Mouse (Mus musculus) brain, embryonic 14.5 days (tissue): ENCODE data around the gene Cdhr5. TPM values are rescaled to one million over a fixed set of nuclear protein-coding genes. Genes with fewer than 3 reads are reported as not detected.
A peak's percentile ranks its signal among the peaks of the same experiment; 100 is the strongest.

ENCODE experiments used
- DNase-seq: peaks from one replicate; pipeline ENCODE4 v3.0.0-alpha.2; 2011; ENCODE audit warnings: low read depth
- CTCF ChIP-seq: fragments of 200-500 bp; IDR thresholded peaks from 2 replicates; pipeline ENCODE4 v1.5.1; 2012; ENCODE audit warnings: inconsistent platforms, mild to moderate bottlenecking, moderate library complexity, borderline replicate concordance; ENCODE audit not compliant: insufficient read depth, insufficient read length; ENCODE audit errors: extremely low read depth
- POLR2A ChIP-seq: fragments of 200-500 bp; IDR thresholded peaks from 2 replicates; pipeline ENCODE4 v1.6.1; 2012; ENCODE audit warnings: mild to moderate bottlenecking, inconsistent platforms, borderline replicate concordance; ENCODE audit not compliant: poor library complexity, insufficient read depth, insufficient read length, severe bottlenecking; ENCODE audit errors: extremely low read depth
- polyA plus RNA-seq: library from polyadenylated mRNA; depleted of rRNA; stranded (reverse); fragments of >200 nt; gene quantifications from 2 replicates; pipeline ENCODE4 v1.2.3, GENCODE M21; 2012; rRNA removed

Cdhr5 gene
- polyA plus RNA-seq, 1 experiment, result 0.04 TPM

DNA sequence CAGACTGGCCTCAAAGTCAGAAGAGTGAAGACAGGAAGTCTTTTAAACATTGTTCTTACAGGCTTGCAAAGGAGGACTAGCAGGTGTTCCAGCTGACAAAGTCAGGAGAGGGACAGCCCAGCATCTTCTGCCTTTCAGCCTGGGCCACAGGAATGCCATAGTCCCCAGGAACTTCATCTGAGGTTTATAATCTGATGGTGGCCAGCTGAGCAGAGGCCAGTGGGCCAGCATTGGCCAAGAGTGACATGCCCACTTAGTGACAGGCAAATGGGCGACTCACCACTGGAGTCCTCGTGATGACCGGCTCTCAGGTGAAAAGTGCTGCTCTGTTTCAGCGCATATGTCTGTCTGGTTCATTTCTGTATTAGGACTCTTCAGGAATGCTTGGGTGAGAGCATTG, 46.0 kb downstream of the Cdhr5 start:
- TF ChIP-seq CTCF, result no peak
- no peak for TF ChIP-seq POLR2A
- no peak for DNase-seq

GRCm38 (mm10) chr7:141229702-141230101, 46.9 kb downstream of the Cdhr5 start:
- DNase-seq, result no peak
- no peak for TF ChIP-seq CTCF
- TF ChIP-seq POLR2A, result no peak

- TF ChIP-seq CTCF (peak; percentile 97), POLR2A (peak; percentile 81)
- peak; percentile 96 for DNase-seq
Observed at GRCm38 (mm10) chr7:141228279-141229067, 48.1 kb downstream of the Cdhr5 start, which contains the start of gene Phrf1. TSS of gene Phrf1 (plus strand) at chr7:141228784.

- TF ChIP-seq POLR2A (no peak), CTCF (no peak)
- no peak for DNase-seq
Observed at GRCm38 (mm10) chr7:141227796-141228195, 48.8 kb downstream of the Cdhr5 start.

DNA sequence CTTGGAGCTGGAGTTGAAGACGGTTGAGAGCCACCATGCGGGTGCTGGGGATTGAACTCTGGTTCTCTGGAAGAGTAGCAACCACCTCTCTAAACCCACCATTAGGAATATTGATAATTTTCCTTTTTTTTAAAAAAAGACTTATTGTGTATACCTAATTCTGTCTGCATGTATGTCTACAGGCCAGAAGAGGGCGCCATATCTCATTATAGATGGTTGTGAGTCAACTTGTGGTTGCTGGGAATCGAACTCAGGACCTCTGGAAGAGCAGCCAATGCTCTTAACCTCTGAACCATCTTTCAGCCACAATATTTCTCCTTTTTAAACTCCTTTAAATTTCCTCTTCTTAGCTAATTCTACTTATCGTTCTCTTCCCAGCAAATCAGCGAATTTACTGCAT, 50.1 kb downstream of the Cdhr5 start:
- TF ChIP-seq CTCF, result no peak
- no peak for TF ChIP-seq POLR2A
- no peak for DNase-seq

GRCm38 (mm10) chr7:141222696-141223215, 53.8 kb downstream of the Cdhr5 start:
- no peak for DNase-seq
- TF ChIP-seq CTCF, result no peak

- DNase-seq, result no peak
- TF ChIP-seq CTCF (no peak), POLR2A (no peak)
Observed at GRCm38 (mm10) chr7:141222126-141222467, 54.5 kb downstream of the Cdhr5 start.

DNA sequence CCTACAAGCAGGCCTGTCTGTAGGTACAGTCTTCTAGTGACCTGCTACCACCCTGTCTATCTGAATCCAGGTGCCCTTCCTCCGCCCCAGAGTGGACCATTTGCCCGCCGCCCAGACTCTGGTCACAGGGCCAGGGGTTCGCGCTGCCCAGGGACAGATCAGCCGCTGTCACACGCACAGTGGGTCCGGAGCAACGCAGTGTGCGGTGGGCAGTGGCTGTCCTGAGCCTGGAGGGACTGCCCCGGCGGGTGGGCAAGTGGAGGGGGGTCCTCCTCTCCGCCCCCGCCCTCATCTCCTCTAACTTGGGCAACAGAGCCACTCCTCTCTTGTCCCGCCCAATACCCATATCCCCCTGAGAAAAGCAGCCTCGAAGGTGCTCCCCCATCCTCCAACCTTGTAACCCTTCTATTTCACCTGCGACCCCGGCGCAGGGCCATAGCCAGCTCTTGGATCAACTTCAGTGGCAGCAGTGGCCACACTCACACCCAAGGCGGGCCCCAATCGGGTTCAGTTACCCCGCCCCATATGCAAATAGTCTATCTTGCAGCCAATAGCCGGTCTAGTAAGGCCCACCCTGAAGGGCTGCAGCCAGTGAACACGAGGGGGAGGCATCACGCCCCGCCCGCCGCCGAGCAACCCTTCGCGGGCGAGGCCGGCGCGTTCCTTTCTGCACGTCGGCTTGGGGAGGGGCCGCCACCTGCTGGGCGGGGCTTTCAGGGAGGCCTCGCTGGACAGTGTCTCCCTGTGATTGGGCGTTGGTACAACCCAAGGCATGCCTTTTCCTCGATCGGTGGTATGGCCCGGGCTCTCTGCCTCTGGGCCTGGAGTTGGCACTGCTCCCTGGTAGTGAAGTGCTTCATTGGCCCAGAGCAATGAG, 55.1 kb downstream of the Cdhr5 start:
- TF ChIP-seq CTCF (no peak), POLR2A (peak; percentile 20; the same call in 1 of the 2 replicates)
- DNase-seq, result peak; percentile 99

- no peak for DNase-seq
- TF ChIP-seq CTCF (no peak), POLR2A (no peak)
Observed at GRCm38 (mm10) chr7:141220377-141220776, 56.2 kb downstream of the Cdhr5 start.

GRCm38 (mm10) chr7:141219558-141220099, 57.0 kb downstream of the Cdhr5 start:
- DNase-seq, result no peak
- no peak for TF ChIP-seq CTCF
- no peak for TF ChIP-seq POLR2A

Other genes with a start within 250 kb of the Cdhr5 start
- gene Gm17387, start 247.7 kb downstream of the Cdhr5 start, polyA plus RNA-seq, result not detected in 2 replicates
- 151 and 166 TPM in 2 replicates for gene B4galnt4, start 215.7 kb downstream of the Cdhr5 start, polyA plus RNA-seq
- gene Pkp3, start 198.6 kb downstream of the Cdhr5 start, polyA plus RNA-seq, result 2.5 and 2.9 TPM in 2 replicates
- gene Sigirr, start 176.2 kb downstream of the Cdhr5 start, polyA plus RNA-seq, result 1.8 and 2.1 TPM in 2 replicates
- gene Ano9, start 159.0 kb downstream of the Cdhr5 start, polyA plus RNA-seq, result 0.44 and 1.4 TPM in 2 replicates
- 55.3 and 57.0 TPM in 2 replicates for gene Ptdss2, start 154.4 kb downstream of the Cdhr5 start, polyA plus RNA-seq
- 35.2 and 41.2 TPM in 2 replicates for gene Rnh1, start 103.9 kb downstream of the Cdhr5 start, polyA plus RNA-seq
- gene Hras, start 82.8 kb downstream of the Cdhr5 start, polyA plus RNA-seq, result 150 and 154 TPM in 2 replicates
- gene Lrrc56, start 82.6 kb downstream of the Cdhr5 start, polyA plus RNA-seq, result 19.8 and 22.8 TPM in 2 replicates
- 3.1 and 4.9 TPM in 2 replicates for gene Lmntd2, start 62.7 kb downstream of the Cdhr5 start, polyA plus RNA-seq
- gene Rassf7, start 60.9 kb downstream of the Cdhr5 start, polyA plus RNA-seq, result 25.0 and 39.3 TPM in 2 replicates
- 19.9 and 47.1 TPM in 2 replicates for gene Phrf1, start 48.0 kb downstream of the Cdhr5 start, polyA plus RNA-seq
- gene Irf7, start 10.3 kb downstream of the Cdhr5 start, polyA plus RNA-seq, result 1.3 and 1.6 TPM in 2 replicates
- gene Sct, start 2.3 kb upstream of the Cdhr5 start, polyA plus RNA-seq, result 2.4 and 3.8 TPM in 2 replicates
- 1.2 and 1.4 TPM in 2 replicates for gene Drd4, start 15.2 kb upstream of the Cdhr5 start, polyA plus RNA-seq
- gene Deaf1, start 50.9 kb upstream of the Cdhr5 start, polyA plus RNA-seq, result 43.3 and 82.1 TPM in 2 replicates
- gene Tmem80, start 51.0 kb upstream of the Cdhr5 start, polyA plus RNA-seq, result 62.2 and 84.7 TPM in 2 replicates
- 1.5 and 1.6 TPM in 2 replicates for gene Eps8l2, start 62.1 kb upstream of the Cdhr5 start, polyA plus RNA-seq
- 224 and 284 TPM in 2 replicates for gene Taldo1, start 115.4 kb upstream of the Cdhr5 start, polyA plus RNA-seq
- 70.9 and 84.3 TPM in 2 replicates for gene Gatd1, start 137.3 kb upstream of the Cdhr5 start, polyA plus RNA-seq
- 24.3 and 54.4 TPM in 2 replicates for gene Cend1, start 152.7 kb upstream of the Cdhr5 start, polyA plus RNA-seq
- gene Slc25a22, start 161.1 kb upstream of the Cdhr5 start, polyA plus RNA-seq, result 145 and 205 TPM in 2 replicates
- gene Pidd1, start 167.2 kb upstream of the Cdhr5 start, polyA plus RNA-seq, result 16.0 and 23.9 TPM in 2 replicates
- 705 and 779 TPM in 2 replicates for gene Rplp2, start 170.6 kb upstream of the Cdhr5 start, polyA plus RNA-seq
- gene Pnpla2, start 178.4 kb upstream of the Cdhr5 start, polyA plus RNA-seq, result 19.3 and 19.8 TPM in 2 replicates
- 5.1 and 5.4 TPM in 2 replicates for gene Cracr2b, start 184.3 kb upstream of the Cdhr5 start, polyA plus RNA-seq
- 99.7 and 130 TPM in 2 replicates for gene Cd151, start 190.6 kb upstream of the Cdhr5 start, polyA plus RNA-seq
- gene Polr2l, start 198.3 kb upstream of the Cdhr5 start, polyA plus RNA-seq, result 47.0 and 48.7 TPM in 2 replicates
- gene Tspan4, start 198.5 kb upstream of the Cdhr5 start, polyA plus RNA-seq, result 43.8 and 44.2 TPM in 2 replicates